Mouse (Mus musculus): Measurements from ENCODE around the gene Saa4. TPM values are rescaled to one million over a fixed set of nuclear protein-coding genes. Genes with fewer than 3 reads are reported as not detected.

Gene Saa4
- polyA plus RNA-seq, 1 experiment: not detected

DNA sequence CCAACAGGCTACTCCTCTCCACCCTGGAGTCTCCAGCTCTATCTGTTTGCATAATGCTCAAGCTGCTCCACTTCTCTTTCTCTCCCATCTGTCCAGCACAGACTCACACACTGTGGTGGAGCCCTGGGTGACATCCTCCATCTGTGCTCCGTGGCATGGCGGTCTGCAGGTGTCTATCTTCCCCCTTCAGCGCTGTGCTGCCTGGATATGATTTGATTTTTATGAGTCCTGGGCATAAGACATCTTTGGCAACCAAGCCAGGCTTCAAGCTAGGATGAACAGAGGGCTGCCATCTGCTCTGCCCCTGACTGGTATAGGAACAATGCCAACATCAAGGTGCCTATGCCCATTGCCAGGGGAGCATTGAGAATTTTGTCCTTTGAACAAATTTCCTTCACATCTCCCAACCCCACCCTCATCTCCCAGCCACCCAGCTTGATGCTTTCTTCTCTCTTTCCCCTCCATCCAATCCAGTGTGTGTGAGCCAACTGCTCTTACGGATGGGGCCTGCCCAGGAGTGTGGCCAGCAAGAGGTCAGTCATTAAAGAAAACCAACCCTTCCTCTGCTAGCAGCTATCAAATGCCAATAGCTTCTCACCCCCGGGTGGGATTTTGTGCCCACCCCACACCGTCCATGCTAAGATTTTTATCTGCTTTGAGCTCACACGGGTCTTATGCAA is 13.7 kb downstream of the Saa4 start:
- no peaks in the 10 kb centered on the region for H3K36me3 ChIP-seq (ENCODE audit: control insufficient read depth, insufficient read depth, low read length)
- DNase-seq (ENCODE audit: low read depth in 1 of 2, low spot score in 2 of 2): no peak
- H3K27ac ChIP-seq (ENCODE audit: insufficient read depth, low read length): no peak overlapping the region
- H3K4me3 ChIP-seq (ENCODE audit: extremely low read depth, insufficient read depth, insufficient read length): no peak overlapping the region
- TF ChIP-seq POLR2A (IDR thresholded peaks at IDR 0.05; ENCODE audit: low read depth, low read length) (no peak), CTCF (IDR thresholded peaks at IDR 0.05; ENCODE audit: extremely low read depth, insufficient read depth, insufficient read length, insufficient replicate concordance) (no peak)
- no peaks in the 10 kb centered on the region; the same call in 1 of the 2 replicates for H3K27me3 ChIP-seq (ENCODE audit: control insufficient read depth, insufficient read depth, low read length)
- H3K4me1 ChIP-seq (ENCODE audit: control insufficient read depth, insufficient read depth, insufficient read length): no peaks in the 10 kb centered on the region
- WGBS: 79% methylated on average over 7 of the region's 7 CpGs

DNA sequence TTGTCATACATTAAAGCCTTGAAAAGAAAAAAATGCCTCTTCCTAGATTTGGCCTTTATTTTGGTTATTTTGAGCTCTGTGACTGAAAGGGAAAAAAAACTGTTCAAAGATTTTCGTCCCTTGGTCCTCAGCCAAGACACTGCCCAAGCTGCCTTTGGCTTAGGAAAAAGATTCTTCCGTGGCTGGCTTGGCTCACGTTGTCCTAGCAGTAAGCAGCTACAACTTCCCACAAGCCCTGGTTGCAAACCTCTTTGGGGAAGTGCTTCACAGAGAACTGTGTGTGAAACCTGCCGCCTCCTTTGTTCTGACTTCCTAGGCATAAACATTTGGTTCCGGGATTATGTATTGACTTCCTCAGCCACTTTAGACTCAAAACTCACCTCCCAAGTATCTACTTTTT is 15.5 kb downstream of the Saa4 start:
- peaks cover 6% of the 10 kb centered on the region; the same call in 1 of the 2 replicates for H3K4me1 ChIP-seq (ENCODE audit: control insufficient read depth, insufficient read depth, insufficient read length)
- H3K27ac ChIP-seq (ENCODE audit: insufficient read depth, low read length): no peak overlapping the region
- TF ChIP-seq POLR2A (IDR thresholded peaks at IDR 0.05; ENCODE audit: low read depth, low read length): no peak
- TF ChIP-seq CTCF (IDR thresholded peaks at IDR 0.05; ENCODE audit: extremely low read depth, insufficient read depth, insufficient read length, insufficient replicate concordance): no peak
- no peaks in the 10 kb centered on the region for H3K27me3 ChIP-seq (ENCODE audit: control insufficient read depth, insufficient read depth, low read length)
- 15% methylated on average over 5 of the region's 5 CpGs for WGBS
- H3K4me3 ChIP-seq (ENCODE audit: extremely low read depth, insufficient read depth, insufficient read length): no peak overlapping the region
- no peak for DNase-seq (ENCODE audit: low read depth in 1 of 2, low spot score in 2 of 2)
- no peaks in the 10 kb centered on the region for H3K36me3 ChIP-seq (ENCODE audit: control insufficient read depth, insufficient read depth, low read length)

DNA sequence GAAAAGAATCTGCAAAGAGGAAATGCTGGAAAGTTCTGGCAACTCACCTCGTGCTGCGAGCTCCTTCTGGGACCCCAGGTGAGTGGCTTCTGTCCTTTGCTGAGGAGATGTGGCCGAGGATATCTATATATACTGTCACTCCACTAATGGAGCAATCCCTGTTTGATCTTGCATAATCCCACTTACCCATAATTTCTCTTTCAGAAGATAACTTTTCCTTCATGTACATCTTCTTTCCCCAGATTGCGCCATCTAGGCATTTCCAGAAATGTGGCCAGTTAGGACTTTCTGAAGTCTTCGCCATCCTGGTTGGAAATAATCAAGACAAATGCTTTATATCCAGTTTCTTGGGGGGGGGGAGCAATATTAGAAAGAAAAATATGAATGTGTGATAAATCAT is 16.8 kb downstream of the Saa4 start, which contains the start of gene Saa3:
TSS of gene Saa3 (minus strand) at position 101 of the 400 bp plus-strand sequence.
- WGBS: 87% methylated on average over 5 of the region's 5 CpGs
- H3K36me3 ChIP-seq (ENCODE audit: control insufficient read depth, insufficient read depth, low read length): no peaks in the 10 kb centered on the region
- H3K4me3 ChIP-seq (ENCODE audit: extremely low read depth, insufficient read depth, insufficient read length): no peak within 1 kb of the TSS
- TF ChIP-seq POLR2A (IDR thresholded peaks at IDR 0.05; ENCODE audit: low read depth, low read length) (no peak), CTCF (IDR thresholded peaks at IDR 0.05; ENCODE audit: extremely low read depth, insufficient read depth, insufficient read length, insufficient replicate concordance) (no peak)
- H3K27ac ChIP-seq (ENCODE audit: insufficient read depth, low read length): no peak within 1 kb of the TSS
- H3K4me1 ChIP-seq (ENCODE audit: control insufficient read depth, insufficient read depth, insufficient read length): peaks cover 6% of the 10 kb centered on the region; the same call in 1 of the 2 replicates
- no peaks in the 10 kb centered on the region for H3K27me3 ChIP-seq (ENCODE audit: control insufficient read depth, insufficient read depth, low read length)
- no peak for DNase-seq (ENCODE audit: low read depth in 1 of 2, low spot score in 2 of 2)

DNA sequence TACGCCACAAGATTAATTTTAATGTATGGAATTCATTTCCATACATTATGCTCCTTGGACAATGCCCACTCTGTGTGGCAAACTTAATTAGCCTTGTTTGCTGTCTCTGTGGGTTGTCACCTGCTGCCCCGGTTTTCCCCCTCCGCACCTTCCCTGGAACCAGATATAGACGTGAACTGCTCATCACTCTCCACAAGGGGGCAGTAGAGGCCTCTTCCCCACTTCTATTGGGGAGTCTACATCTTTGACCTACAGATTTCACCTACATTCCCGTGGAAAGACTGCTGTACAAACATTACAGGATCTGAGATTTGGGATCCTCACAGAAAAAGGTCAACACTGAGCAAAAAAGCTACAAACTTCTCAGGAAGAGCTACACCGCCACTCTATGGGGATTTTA is 17.9 kb downstream of the Saa4 start:
- DNase-seq (ENCODE audit: low read depth in 1 of 2, low spot score in 2 of 2): peak; percentile 50 to 66
- Histone ChIP-seq H3K4me1 (ENCODE audit: control insufficient read depth, insufficient read depth, insufficient read length) (peaks cover 8% of the 10 kb centered on the region; the same call in 1 of the 2 replicates), H3K27me3 (ENCODE audit: control insufficient read depth, insufficient read depth, low read length) (no peaks in the 10 kb centered on the region), H3K4me3 (ENCODE audit: extremely low read depth, insufficient read depth, insufficient read length) (no peak overlapping the region), H3K27ac (ENCODE audit: insufficient read depth, low read length) (no peak overlapping the region), H3K36me3 (ENCODE audit: control insufficient read depth, insufficient read depth, low read length) (no peaks in the 10 kb centered on the region)
- WGBS: 32% methylated on average over 6 of the region's 6 CpGs
- TF ChIP-seq CTCF (IDR thresholded peaks at IDR 0.05; ENCODE audit: extremely low read depth, insufficient read depth, insufficient read length, insufficient replicate concordance): peak; percentile 68; the same call in 1 of the 2 replicates
- no peak for TF ChIP-seq POLR2A (IDR thresholded peaks at IDR 0.05; ENCODE audit: low read depth, low read length)

DNA sequence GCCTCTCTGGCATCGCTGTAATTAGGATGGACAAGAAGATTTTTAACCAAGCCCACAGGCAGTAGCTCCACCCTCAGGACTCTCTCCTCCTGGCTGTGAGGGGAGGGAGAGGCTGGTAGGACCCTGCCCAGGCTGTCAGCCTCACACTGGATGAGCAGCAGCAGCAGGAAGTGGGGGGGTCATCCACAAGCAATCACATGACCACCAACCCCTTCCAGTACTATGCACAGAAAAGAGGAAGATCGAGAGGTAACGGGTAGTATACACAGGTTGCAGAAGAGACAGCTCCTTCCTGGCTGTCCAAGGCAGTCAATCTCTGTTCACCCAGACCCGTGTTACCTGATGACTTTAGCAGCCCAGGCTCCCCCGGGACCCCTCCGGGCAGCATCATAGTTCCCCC is 20.2 kb downstream of the Saa4 start:
- no peak for TF ChIP-seq POLR2A (IDR thresholded peaks at IDR 0.05; ENCODE audit: low read depth, low read length)
- TF ChIP-seq CTCF (IDR thresholded peaks at IDR 0.05; ENCODE audit: extremely low read depth, insufficient read depth, insufficient read length, insufficient replicate concordance): no peak
- Histone ChIP-seq H3K27ac (ENCODE audit: insufficient read depth, low read length) (peak overlapping the region; percentile 63), H3K36me3 (ENCODE audit: control insufficient read depth, insufficient read depth, low read length) (0 out of 2 replicates have a peak, but pooled peaks cover 1% of the 10 kb centered on the region), H3K4me3 (ENCODE audit: extremely low read depth, insufficient read depth, insufficient read length) (no peak overlapping the region), H3K4me1 (ENCODE audit: control insufficient read depth, insufficient read depth, insufficient read length) (peaks cover 8% of the 10 kb centered on the region; the same call in 1 of the 2 replicates), H3K27me3 (ENCODE audit: control insufficient read depth, insufficient read depth, low read length) (no peaks in the 10 kb centered on the region)
- DNase-seq (ENCODE audit: low read depth in 1 of 2, low spot score in 2 of 2): peak; percentile 20 to 35
- 4% methylated on average over 6 of the region's 6 CpGs for WGBS

DNA sequence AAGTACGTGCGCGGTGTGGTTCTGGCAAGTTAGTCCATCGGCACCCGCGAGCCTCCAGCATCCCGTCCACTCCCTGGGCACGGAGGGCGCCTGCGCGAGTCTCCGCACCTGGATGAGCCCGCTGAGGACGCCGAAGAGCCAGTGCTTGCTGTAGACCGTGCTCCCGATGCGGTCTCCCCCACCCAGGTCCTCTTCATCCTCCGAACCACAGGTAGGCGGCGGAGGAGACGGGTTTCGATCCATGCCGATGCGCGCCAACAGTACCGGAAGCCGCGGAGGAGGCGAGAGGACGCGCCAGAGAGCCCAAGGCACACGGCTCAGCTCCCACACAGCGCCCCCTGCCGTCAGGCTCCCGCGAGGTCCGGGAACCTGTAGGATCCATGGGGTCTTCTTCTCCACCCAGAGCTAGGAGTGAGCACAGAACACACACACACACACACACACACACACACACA is 22.0 kb downstream of the Saa4 start, which contains the start of gene Saal1:
TSS of gene Saal1 (minus strand) at position 291 of the 455 bp plus-strand sequence.
- Histone ChIP-seq H3K4me1 (ENCODE audit: control insufficient read depth, insufficient read depth, insufficient read length) (peaks cover 8% of the 10 kb centered on the region; the same call in 1 of the 2 replicates), H3K27ac (ENCODE audit: insufficient read depth, low read length) (peak within 1 kb of the TSS; percentile 66), H3K36me3 (ENCODE audit: control insufficient read depth, insufficient read depth, low read length) (peaks cover 8% of the 10 kb centered on the region), H3K27me3 (ENCODE audit: control insufficient read depth, insufficient read depth, low read length) (no peaks in the 10 kb centered on the region), H3K4me3 (ENCODE audit: extremely low read depth, insufficient read depth, insufficient read length) (peak within 1 kb of the TSS; percentile 98)
- peak; percentile 78 to 79 for DNase-seq (ENCODE audit: low read depth in 1 of 2, low spot score in 2 of 2)
- WGBS: under 1% methylated on average over 38 of the region's 38 CpGs
- TF ChIP-seq CTCF (IDR thresholded peaks at IDR 0.05; ENCODE audit: extremely low read depth, insufficient read depth, insufficient read length, insufficient replicate concordance) (peak; percentile 96), POLR2A (IDR thresholded peaks at IDR 0.05; ENCODE audit: low read depth, low read length) (peak; percentile 53; the same call in 1 of the 2 replicates)

All from spleen, adult 2 months (tissue).